Mouse (Mus musculus): Measurements from ENCODE around the gene Tubb2b.

Tubb2b gene

DNA sequence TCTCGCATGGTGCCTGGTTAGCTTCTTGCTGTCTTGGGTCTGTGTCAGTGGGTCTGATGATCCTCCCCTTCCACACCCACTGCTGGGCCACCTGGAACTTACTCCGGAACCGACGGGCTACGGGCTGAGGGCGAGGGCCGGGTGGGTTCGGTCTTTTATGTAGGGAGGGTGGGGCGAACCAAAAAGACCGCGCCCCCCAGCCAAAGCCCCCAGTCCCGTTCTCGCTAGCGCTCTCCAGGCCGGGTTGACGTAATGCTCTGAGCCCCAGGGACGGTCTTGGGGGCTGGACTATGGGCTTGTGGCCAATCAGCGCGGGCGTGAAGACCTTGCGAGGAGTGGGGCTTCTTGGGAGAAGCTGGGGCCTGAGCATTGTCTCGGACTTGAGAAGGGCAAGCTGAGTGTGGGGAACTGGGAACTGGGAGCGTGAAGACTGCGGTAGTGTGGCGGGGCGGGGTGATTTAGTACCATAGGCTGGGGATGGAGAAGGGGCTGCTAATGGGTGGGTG, at the start of gene Tubb2b:
TSS of gene Tubb2b (minus strand) at position 241 of the 506 bp plus-strand sequence.
- no peak for DNase-seq (ENCODE audit: low spot score in 2 of 2)

- no peak for DNase-seq (ENCODE audit: low spot score in 2 of 2)
These were observed 43.8 kb upstream of the Tubb2b start for GRCm38 (mm10) chr13:34174025-34174424.

- DNase-seq (ENCODE audit: low spot score in 2 of 2), result no peak
These were observed 33.2 kb upstream of the Tubb2b start for GRCm38 (mm10) chr13:34163304-34163975.

- DNase-seq (ENCODE audit: low spot score in 2 of 2), result peak; percentile 89 to 97
These were observed 32.4 kb upstream of the Tubb2b start, which contains the start of gene Psmg4 for GRCm38 (mm10) chr13:34162491-34163303. Gene Psmg4, plus strand, starts transcription at chr13:34162964.

GRCm38 (mm10) chr13:34159926-34160325, 29.7 kb upstream of the Tubb2b start:
- DNase-seq (ENCODE audit: low spot score in 2 of 2), result no peak

DNA sequence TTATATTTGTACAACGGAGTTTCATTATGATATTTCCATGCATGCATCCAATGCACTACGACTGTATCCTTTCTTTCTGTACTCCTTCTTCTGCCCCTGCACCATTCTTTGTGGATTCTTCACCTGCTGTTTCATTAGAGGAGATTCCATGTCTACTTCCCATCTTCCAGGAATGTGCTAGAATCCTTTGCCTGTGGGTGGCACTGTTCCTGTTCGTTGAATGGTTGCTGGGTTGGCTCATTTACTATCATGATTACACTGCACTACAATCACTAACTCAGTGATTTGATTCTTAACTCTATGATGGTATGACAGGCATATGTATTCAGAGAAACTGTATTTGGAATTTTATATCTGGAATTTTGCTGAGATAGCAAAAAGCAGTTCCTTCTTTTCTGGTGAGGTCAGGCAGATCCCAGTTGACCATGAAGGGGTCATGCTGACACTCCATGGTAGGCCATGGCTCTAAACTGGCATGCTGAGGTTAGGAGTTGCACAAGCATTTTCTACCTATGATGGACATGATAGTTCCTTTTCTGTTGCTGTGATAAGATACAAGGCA, 27.4 kb upstream of the Tubb2b start:
- DNase-seq (ENCODE audit: low spot score in 2 of 2), result no peak

DNA sequence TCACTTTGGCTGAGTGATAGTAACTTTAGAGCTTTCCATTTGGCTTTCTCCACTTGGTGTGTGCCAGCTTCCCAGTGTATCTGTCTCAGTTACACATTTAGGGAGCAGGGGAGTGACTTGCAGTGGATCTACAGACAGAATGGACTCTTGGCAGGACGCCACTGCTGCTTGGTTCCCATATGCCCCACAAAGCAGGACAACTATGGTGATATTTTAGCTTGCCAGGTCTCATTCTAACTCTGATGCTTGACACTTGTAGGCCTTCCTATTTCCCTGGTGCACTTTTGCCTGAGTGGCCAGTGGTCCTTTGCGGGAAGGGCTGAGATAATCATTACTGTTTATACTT, 26.5 kb upstream of the Tubb2b start:
- DNase-seq (ENCODE audit: low spot score in 2 of 2), result no peak

- no peak for DNase-seq (ENCODE audit: low spot score in 2 of 2)
These were observed 26.0 kb upstream of the Tubb2b start for GRCm38 (mm10) chr13:34156133-34156839.

DNA sequence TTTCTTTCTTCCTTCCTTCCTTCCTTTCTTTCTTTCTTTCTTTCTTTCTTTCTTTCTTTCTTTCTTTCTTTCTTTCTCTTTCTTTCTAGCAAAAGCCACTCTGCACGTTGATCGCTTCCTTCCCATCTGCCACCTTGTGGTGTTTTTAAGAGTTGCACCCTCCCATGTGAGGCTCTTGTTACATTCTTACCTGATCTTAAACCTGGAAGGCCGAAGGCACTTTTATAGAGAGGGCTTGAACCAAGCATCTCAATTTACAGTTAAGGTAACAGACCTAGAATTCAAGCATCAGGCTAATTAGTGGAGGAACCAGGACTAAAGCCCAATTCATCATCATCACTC, 24.6 kb upstream of the Tubb2b start:
- DNase-seq (ENCODE audit: low spot score in 2 of 2), result peak in 1 of 2 experiments; percentile 48

DNA sequence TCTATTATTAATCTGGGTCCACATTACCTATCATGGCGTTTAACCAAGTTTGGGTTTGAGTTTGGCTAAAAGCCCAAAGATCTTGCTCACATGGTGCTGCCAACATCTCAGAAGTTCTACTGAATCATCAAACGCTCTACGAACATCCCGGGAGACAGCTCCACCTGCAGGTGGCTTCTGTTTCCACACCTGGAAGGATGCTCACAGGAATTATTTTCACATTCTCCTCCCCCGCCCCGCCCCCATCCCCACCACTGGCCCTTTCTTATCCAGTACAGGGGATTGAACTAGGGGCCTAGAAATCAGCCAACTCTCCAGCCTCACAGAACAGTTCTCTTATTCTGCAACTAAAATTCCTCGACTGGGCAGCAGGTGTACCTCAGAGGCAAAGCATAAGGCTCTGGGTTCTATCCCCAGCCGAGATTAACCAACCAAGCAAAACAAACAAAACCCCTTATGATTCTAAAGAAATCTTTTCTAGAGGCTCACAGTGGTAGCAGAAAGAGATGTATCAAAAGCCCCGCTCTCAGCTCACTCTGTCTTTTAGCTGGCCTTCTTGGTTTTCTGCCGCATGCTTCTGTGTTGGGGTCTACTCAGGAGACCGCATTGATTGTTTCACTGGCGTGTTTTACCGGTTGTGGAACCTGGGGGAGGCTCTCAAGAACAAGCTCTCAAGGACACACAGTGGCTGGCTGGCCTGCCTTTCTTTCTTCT, 24.1 kb upstream of the Tubb2b start:
- peak; percentile 62 to 65 for DNase-seq (ENCODE audit: low spot score in 2 of 2)

DNA sequence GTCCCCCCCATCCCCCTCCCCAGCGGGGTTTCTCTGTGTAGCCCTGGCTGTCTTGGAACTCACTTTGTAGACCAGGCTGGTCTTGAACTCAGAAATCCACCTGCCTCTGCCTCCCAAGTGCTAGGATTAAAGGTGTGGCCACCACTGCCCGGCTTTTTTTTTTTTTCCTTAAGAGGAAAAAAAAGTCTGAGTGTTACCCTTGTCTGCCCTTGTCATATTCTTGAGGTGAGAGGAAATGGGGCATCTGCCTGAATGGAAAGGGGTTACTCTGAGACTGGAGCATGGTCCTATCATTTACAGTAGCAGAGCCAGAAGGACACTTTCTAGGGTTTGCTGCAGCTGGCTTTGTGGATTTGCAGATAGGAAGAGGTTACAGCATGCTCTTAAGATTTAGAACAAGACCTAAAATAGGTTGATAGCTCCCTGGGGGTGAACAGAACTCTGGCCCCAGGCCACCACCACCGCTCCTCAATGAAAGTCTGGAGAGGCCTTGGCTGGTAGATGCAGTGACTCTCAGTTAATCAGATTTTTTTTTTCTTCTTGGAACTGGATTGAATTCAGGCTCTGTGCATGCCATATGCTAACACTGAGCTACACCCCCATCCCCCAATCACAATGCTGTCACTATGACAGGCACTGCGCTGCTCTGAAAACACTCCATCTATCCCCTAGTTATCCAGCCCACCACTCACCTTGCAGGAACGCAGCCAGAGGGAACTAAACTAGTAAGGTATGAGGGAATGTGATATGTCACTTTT, 23.2 kb upstream of the Tubb2b start:
- no peak for DNase-seq (ENCODE audit: low spot score in 2 of 2)

DNA sequence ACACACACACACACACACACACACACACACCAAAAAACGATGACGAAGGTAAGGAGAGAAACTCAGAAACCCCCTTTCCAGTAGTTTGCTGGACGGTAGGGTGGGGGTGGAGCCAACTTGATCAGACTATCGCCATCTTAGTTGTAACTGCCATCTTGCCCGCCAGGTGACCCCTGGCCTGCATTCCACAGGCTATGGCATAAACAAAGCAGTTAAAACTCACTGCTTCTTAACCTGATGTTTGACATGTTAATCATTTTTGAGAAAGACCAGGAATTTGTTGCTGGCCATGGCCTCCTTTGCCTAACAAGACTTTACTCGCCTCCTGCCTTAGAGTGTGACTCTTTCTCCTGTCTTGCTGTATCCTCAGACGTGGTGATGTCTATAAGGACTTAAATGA, 22.4 kb upstream of the Tubb2b start:
- DNase-seq (ENCODE audit: low spot score in 2 of 2), result no peak

- no peak for DNase-seq (ENCODE audit: low spot score in 2 of 2)
These were observed 21.2 kb upstream of the Tubb2b start for GRCm38 (mm10) chr13:34151425-34151824.

DNA sequence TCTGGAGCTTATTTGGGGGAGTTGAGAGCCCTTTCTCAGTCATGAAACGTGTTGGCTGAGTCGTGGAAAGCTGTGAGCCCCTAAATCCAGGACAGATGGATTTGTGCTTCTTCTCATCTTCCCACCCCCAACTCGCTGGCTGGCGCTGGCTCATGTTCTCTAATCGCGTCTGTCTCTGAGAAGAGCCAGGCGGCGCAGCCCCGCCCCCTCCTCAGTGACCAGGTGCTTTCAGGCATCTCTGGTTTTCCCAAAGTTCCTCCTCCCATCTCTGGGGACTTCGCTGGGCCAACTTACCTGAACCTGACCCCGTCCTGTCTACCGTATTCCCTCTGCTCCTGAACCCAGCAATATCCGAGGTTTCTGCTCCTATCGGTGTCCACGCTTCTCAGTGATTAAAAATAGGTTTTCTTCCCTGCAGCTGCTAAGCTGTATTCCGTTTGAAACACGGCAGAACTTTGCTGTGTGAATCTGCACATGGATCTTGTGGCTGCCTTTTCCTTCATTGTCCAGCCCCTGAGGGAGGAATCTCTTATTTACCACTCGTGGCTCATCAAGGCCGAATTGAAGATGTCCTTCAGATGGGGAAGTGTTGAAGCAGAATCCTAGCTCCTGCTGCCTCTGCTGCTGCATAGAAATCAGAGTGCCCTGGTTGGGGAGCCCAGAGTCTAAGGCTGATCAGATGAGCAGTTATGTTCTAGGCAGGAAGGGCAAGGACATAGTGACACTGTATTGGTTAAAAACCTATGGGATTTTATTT, 20.2 kb upstream of the Tubb2b start:
- DNase-seq (ENCODE audit: low spot score in 2 of 2), result no peak

GRCm38 (mm10) chr13:34149463-34150176, 19.4 kb upstream of the Tubb2b start:
- no peak for DNase-seq (ENCODE audit: low spot score in 2 of 2)

- peak; percentile 46 to 47 for DNase-seq (ENCODE audit: low spot score in 2 of 2)
These were observed 18.6 kb upstream of the Tubb2b start for GRCm38 (mm10) chr13:34148767-34149392.

GRCm38 (mm10) chr13:34148181-34148580, 17.9 kb upstream of the Tubb2b start:
- no peak for DNase-seq (ENCODE audit: low spot score in 2 of 2)

DNA sequence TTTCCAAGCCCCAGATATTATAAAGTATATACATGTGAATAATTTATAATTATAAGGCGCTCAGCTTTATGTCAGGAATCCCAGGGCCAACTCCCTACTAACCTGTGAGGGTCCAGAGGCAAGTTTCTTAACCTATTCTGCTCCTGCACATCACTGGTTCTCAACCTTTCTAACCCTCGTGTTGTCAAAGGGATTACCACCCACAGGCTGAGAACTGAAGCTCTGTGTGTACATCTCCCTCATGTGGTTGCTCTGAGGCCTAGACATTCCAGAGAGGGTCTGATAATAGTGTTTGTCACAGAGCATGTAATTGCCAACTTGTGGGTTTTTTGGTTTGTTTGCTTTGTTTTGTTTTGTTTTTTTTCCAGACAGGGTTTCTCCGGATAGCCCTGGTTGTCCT, 16.6 kb upstream of the Tubb2b start:
- DNase-seq (ENCODE audit: low spot score in 2 of 2), result no peak

DNA sequence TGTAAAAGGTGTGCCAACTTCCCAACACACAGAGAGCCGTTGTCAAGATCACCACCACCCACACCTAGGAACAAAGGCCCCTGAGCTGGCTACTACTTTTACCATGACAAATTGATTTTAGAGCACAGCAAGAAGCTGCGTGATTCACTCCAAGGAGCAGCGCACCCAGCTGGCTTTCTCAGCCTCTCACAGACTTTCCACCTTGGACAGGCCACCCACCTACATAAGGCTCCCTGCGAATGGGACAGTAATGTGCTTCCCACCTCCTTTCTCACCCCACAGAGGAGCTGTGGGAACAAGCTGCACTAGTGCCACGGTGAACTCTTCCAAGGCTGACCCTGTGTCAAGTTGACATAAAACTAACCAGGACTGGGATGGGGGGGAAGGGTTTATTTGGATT, 13.1 kb upstream of the Tubb2b start:
- DNase-seq (ENCODE audit: low spot score in 2 of 2), result no peak

Measured in urinary bladder, adult 18-20 months (tissue).